Mouse (Mus musculus): ENCODE data around the gene Wdr91.

- no peak for TF ChIP-seq CTCF (IDR thresholded peaks at IDR 0.05; ENCODE audit: low read depth)
- TF ChIP-seq EP300 (IDR thresholded peaks at IDR 0.05; ENCODE audit: low read depth) = no peak
Observed at GRCm38 (mm10) chr6:34871929-34872328, 38.7 kb downstream of the Wdr91 start.

Measured in liver, embryonic 14.5 days (tissue).